Mouse (Mus musculus): ENCODE results near the gene Tmco5b.

Tmco5b gene

GRCm38 (mm10) chr2:113285432-113285831 lies at the start of gene Tmco5b:
TSS of gene Tmco5b (plus strand) at chr2:113285732.
- DNase-seq (ENCODE audit: low read depth, low spot score), result no peak

- DNase-seq (ENCODE audit: low read depth, low spot score), result no peak
These were observed 48.5 kb upstream of the Tmco5b start for GRCm38 (mm10) chr2:113236993-113237392.

DNA sequence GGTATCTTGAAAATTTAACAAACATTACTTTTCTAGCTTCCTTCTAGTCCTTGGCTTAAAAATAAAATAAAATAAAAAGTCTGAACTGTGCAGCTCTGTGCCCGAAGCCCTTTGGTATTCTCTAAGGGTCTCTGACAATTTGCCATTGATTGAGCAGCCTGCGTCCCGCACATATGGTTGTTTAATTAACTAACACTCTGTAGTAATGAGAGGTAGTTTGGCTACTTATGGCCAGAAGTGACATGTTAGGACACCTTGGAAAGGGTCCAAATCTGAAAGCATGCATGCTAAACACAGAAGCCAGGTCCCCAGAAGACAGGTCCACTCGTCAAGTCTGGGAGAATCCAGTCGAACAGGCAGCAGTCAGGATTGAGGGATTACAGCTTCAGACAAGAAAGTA lies 46.7 kb upstream of the Tmco5b start:
- no peak for DNase-seq (ENCODE audit: low read depth, low spot score)

DNA sequence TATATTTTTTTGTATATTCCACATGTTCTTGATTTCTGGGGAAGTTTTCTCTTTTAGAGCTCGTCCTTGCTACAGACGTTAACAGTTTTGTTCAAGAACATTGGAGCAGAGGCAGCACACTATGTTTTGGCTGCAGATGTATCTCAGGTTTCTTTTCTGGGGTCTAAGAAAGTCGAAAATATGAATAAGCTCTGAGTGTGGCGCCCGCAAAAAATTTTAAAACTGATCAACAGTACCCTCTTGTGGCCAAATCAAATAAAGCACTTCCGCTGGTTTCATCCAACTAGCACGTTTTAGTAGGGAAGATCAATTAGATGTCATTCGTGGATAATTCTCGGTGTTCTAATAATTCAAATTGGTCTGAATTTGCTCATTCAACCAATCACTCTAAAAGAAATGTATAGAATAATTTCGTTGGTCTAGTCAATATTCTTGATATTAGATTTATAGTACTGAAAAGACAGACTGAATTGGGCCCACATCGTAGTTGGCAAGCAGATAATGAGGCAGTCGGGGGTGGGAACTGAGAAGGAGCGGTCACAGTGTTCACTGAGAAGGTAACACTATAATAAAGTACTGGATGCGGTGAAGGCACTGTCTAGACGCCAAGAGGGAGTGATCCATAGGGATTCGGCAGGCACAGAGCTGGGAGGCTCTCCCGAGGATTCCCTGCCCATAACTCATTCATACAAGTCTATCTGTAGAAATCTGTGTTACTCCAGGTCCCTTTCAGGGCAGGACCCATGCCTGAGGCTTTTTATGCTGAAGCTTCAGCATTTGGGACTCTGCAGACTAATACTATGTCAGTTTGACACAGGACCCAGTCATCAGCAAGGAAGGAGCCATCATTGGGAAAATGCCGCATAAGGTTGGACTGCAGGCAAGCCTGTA lies 17.1 kb downstream of the Tmco5b start:
- DNase-seq (ENCODE audit: low read depth, low spot score), result peak; percentile 13

DNA sequence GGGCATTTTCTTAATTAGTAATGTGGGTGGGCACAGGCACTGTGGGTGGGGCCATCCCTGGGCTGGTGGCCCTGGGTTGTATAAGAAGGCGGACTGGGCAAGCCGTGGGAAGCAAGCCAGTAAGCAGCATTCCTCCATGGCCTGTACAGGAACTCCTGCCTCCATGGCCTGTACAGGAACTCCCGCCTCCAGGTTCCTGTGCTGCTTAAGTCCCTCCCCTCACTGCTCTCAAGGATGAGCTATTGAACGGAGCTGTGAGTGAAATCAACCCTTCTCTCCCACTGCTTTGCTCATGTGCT lies 17.7 kb downstream of the Tmco5b start:
- DNase-seq (ENCODE audit: low read depth, low spot score), result peak; percentile 7

DNA sequence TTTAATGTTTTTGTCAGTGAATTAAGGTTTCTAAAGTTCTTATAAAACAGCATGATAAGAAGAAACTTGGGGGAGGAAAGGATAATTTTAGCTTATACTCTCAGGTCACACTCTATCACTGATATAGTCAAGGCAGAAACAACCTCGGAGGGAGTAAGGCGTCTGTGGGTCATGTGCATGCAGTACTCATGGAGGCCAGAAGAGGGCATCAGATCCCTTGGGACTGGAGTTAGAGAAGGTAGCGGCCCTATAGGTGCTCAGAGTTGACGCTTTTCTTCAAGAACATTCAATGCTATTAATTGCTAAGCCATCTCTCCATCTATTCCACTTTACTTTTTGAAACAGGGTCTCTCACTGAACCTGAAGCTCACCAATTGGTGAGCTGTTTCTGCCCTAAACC lies 19.8 kb downstream of the Tmco5b start:
- peak; percentile 74 for DNase-seq (ENCODE audit: low read depth, low spot score)

DNA sequence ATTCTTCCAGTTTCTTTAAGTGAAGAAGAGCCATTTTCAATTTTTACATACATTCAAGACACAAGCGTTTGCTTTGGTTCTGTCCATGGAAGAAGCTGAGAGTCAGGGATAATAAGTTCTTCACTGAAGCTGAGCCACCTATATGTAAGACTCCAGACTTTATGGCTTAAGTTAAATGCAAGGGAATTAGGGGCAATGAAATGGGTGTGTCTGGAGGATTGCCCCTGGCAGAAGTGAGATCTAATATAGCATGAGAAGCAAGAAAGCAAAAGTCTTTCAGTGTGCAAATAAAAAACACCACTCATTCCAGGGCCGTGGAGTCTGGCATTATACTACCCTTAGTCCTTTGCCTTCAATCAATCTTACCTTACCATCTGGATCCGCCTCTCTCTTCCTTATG lies 25.7 kb downstream of the Tmco5b start:
- DNase-seq (ENCODE audit: low read depth, low spot score), result no peak

DNA sequence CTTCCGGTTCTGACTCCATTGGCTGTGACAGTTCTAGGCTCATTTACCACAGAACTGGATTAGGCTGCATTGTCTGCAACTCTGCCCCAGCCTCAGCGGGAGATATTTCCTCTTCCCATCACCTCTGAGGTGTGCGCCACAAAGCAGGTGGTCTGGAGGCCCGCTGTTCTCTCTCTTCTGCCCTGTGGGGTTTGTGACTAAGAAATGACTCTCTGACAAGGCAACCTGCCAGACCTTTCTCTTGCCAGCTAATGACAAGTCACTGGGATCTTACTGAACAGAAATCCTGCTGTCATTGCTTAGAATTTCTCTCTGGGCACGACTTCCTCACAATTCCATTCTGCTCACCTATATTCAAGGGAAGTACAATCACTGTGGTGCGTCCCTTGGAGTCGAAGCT lies 37.5 kb downstream of the Tmco5b start:
- no peak for DNase-seq (ENCODE audit: low read depth, low spot score)

DNA sequence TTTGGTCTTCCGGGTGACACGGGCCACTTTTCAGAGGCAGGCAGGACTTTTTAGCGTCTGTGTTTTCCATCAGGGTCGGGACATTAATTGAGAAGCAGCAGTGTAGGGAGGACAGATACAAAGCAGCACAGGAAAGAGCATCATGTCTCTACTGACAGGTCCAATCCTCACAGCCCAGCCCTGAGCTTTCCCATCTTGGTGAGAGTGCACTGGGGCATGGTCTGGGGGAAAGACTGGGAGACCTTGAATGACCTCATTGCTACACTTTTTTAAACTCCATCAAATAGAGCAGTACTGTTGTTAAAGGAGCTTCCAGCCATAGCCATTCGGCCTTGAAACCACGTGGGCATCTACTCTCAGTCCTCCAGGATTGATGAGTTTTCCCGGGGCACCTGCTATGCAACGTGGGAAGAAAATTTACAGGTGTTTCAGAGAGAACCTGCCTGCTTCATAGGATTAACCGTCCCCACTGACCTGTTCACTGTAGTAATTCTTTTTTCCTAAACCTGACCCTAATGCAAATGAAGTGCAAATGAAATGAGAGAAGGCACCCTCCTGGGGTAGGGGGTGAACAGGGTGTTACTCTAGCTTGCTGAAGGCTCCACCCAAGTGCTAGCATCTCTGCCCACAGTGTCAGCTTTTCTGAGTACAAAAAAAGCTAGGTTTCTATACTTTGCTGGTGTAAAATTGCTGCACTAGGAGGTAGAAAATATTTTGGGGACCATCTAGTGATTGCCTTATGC lies 48.4 kb downstream of the Tmco5b start:
- peak; percentile 8 for DNase-seq (ENCODE audit: low read depth, low spot score)

DNA sequence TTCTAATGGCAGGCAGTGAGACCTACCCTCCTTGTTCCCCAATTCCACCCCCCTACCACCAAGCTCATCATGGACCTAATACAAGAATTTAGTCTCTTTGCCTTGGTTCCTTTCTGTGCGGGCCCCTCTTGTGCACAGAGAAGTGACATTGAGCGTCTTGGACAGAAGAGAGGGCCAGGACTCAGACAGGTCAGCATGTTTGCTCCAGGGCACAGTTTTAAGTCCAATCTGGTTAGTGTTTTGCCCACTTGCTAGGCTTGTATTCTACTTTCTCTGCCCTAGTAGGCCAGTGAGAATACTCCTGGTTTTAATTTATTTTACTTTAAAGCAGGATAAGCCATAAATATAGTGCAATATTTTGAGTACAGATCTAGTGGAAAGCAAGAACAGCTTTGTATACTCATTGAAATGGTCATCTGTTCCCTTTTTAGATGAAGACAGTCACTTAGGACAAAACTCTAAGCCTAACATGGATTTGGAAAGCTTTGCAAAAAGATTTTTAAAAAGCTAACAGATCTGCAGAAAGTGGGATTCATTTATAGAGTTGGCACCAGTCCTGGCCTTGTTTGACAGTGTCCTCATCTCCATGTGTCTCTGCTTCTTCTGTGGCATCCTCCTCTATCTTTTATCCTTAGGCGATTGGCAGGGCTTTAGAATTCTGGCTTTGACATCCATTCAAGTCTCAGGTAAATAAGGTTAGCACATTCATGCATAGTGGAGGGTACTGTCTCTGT lies 50.2 kb downstream of the Tmco5b start:
- DNase-seq (ENCODE audit: low read depth, low spot score), result no peak

- DNase-seq (ENCODE audit: low read depth, low spot score), result no peak
These were observed 59.0 kb downstream of the Tmco5b start for GRCm38 (mm10) chr2:113344536-113344935.

All from ES-CJ7 (cell line).